Mouse (Mus musculus): ENCODE measurements around the gene Pofut2. TPM values are rescaled to one million over a fixed set of nuclear protein-coding genes. Genes with fewer than 3 reads are reported as not detected.

The Pofut2 gene
- total and polyA plus RNA-seq, 3 experiments: 20.3 to 24.5 TPM; not detected in 1

DNA sequence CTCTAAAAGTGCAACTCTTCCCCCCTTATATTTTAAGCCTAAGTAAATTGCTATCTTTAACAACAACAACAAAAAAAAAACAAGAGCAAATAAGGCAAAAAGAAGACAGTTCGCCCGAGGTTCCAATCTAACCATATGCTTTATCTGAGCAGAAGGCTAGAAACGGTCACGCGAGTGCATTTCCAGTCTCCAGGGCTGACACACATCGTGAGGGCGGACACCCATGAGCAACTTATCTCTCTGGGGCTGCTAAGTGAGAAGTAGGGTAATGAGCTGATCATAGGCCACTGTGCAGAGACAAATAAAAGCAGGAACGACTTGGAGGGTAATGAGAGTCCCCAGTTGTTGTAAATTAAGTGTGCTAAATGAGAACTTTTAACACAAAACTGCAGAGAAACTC, 39.6 kb downstream of the Pofut2 start:
- H3K4me1 ChIP-seq (ENCODE audit: control insufficient read depth in 1 of 2, insufficient read depth in 2 of 2, low read length in 2 of 2): peaks cover 13 to 29% of the 10 kb centered on the region in 2 experiments
- H3K9ac ChIP-seq (ENCODE audit: control insufficient read depth, low read depth, low read length, poor library complexity, severe bottlenecking): peak overlapping the region; percentile 13; the same call in 1 of the 2 replicates
- H3K4me3 ChIP-seq (ENCODE audit: control insufficient read depth in 1 of 2, insufficient read depth in 1 of 2, low read depth in 2 of 2, low read length in 2 of 2): no peak overlapping the region
- DNase-seq (ENCODE audit: low read depth, low spot score): peak; percentile 82
- H3K79me2 ChIP-seq (ENCODE audit: control insufficient read depth, insufficient read depth, low read length, poor library complexity): no peaks in the 10 kb centered on the region
- H3K9me3 ChIP-seq (replicated peaks; ENCODE audit: insufficient read depth, low read length): no peaks in the 10 kb centered on the region
- TF ChIP-seq MXI1 (IDR thresholded peaks at IDR 0.05; ENCODE audit: low read depth, low read length) (peak; percentile 79), SIN3A (IDR thresholded peaks at IDR 0.05; ENCODE audit: low read length) (peak; percentile 61), SMC3 (IDR thresholded peaks at IDR 0.05; ENCODE audit: low read depth, low read length) (no peak), GATA1 (IDR thresholded peaks at IDR 0.05; ENCODE audit: low read depth, low read length) (peak; percentile 58), HCFC1 (IDR thresholded peaks at IDR 0.05; ENCODE audit: low read depth, low read length) (no peak), CHD2 (IDR thresholded peaks at IDR 0.05; ENCODE audit: low read length) (no peak), BHLHE40 (IDR thresholded peaks at IDR 0.05; ENCODE audit: borderline replicate concordance, low read depth, low read length) (peak; percentile 97), NELFE (IDR thresholded peaks at IDR 0.05; ENCODE audit: low read depth, low read length) (no peak), EP300 (IDR thresholded peaks at IDR 0.05; ENCODE audit: low read depth in 1 of 2, low read length in 2 of 2) (peak in 1 of 2 experiments; percentile 69; a peak in 2 of 4 replicates), ETS1 (IDR thresholded peaks at IDR 0.05; ENCODE audit: low read depth, low read length) (peak; percentile 64), TBP (IDR thresholded peaks at IDR 0.05; ENCODE audit: low read depth, low read length) (peak; percentile 78), UBTF (IDR thresholded peaks at IDR 0.05; ENCODE audit: borderline replicate concordance, insufficient read depth, low read depth, low read length) (no peak), ELF1 (IDR thresholded peaks at IDR 0.05; ENCODE audit: low read depth, low read length) (no peak), MEF2A (IDR thresholded peaks at IDR 0.05; ENCODE audit: extremely low read depth, insufficient replicate concordance, low read depth, low read length, poor library complexity, severe bottlenecking) (no peak)
- H3K36me3 ChIP-seq (ENCODE audit: control insufficient read depth in 1 of 2, insufficient read depth in 2 of 2, low read length in 2 of 2): peaks cover 0 to 21% of the 10 kb centered on the region in 2 experiments; a peak in 2 of 4 replicates
- H3K27ac ChIP-seq (ENCODE audit: control insufficient read depth, low read depth, low read length): peak overlapping the region; percentile 13; the same call in 1 of the 2 replicates
- H3K27me3 ChIP-seq (ENCODE audit: control insufficient read depth in 1 of 2, insufficient read depth in 2 of 2, low read length in 2 of 2): peaks cover 0 to 2% of the 10 kb centered on the region in 2 experiments; a peak in 1 of 4 replicates

- no peak for TF ChIP-seq USF2 (IDR thresholded peaks at IDR 0.05; ENCODE audit: borderline replicate concordance in 1 of 2, insufficient read depth in 1 of 2, low read depth in 1 of 2, low read length in 2 of 2)
- TF ChIP-seq HCFC1 (IDR thresholded peaks at IDR 0.05; ENCODE audit: low read depth, low read length): no peak
- no peak for TF ChIP-seq SMC3 (IDR thresholded peaks at IDR 0.05; ENCODE audit: low read depth, low read length)
- no peak for TF ChIP-seq MAZ (IDR thresholded peaks at IDR 0.05; ENCODE audit: low read depth, low read length)
- TF ChIP-seq ZKSCAN1 (IDR thresholded peaks at IDR 0.05; ENCODE audit: low read depth, low read length): no peak
- no peak for TF ChIP-seq UBTF (IDR thresholded peaks at IDR 0.05; ENCODE audit: borderline replicate concordance, insufficient read depth, low read depth, low read length)
- no peak for TF ChIP-seq MAX (IDR thresholded peaks at IDR 0.05; ENCODE audit: low read length)
- TF ChIP-seq GABPA (IDR thresholded peaks at IDR 0.05; ENCODE audit: low read depth, low read length): no peak
- TF ChIP-seq CTCF (IDR thresholded peaks at IDR 0.05 in 2 of 3, conservative IDR thresholded peaks at IDR 0.05 in 1 of 3; ENCODE audit: control insufficient read depth in 1 of 3, insufficient read depth in 1 of 3, low read depth in 2 of 3, low read length in 3 of 3, poor library complexity in 1 of 3, severe bottlenecking in 1 of 3): no peak
- no peak for TF ChIP-seq ZMIZ1 (IDR thresholded peaks at IDR 0.05; ENCODE audit: low read depth, low read length)
- TF ChIP-seq MYC (IDR thresholded peaks at IDR 0.05; ENCODE audit: low read depth, low read length): no peak
- no peak for TF ChIP-seq CHD1 (IDR thresholded peaks at IDR 0.05; ENCODE audit: low read depth, low read length)
- TF ChIP-seq ETS1 (IDR thresholded peaks at IDR 0.05; ENCODE audit: low read depth, low read length): no peak
- Histone ChIP-seq H3K36me3 (ENCODE audit: control insufficient read depth in 1 of 2, insufficient read depth in 2 of 2, low read length in 2 of 2) (peaks cover 0 to 21% of the 10 kb centered on the region in 2 experiments; a peak in 2 of 4 replicates), H3K4me1 (ENCODE audit: control insufficient read depth in 1 of 2, insufficient read depth in 2 of 2, low read length in 2 of 2) (peaks cover 13 to 29% of the 10 kb centered on the region in 2 experiments), H3K9ac (ENCODE audit: control insufficient read depth, low read depth, low read length, poor library complexity, severe bottlenecking) (no peak overlapping the region; the same call in 1 of the 2 replicates), H3K4me3 (ENCODE audit: control insufficient read depth in 1 of 2, insufficient read depth in 1 of 2, low read depth in 2 of 2, low read length in 2 of 2) (no peak overlapping the region), H3K9me3 (replicated peaks; ENCODE audit: insufficient read depth, low read length) (no peaks in the 10 kb centered on the region), H3K27me3 (ENCODE audit: control insufficient read depth in 1 of 2, insufficient read depth in 2 of 2, low read length in 2 of 2) (peaks cover 0 to 2% of the 10 kb centered on the region in 2 experiments; a peak in 1 of 4 replicates), H3K79me2 (ENCODE audit: control insufficient read depth, insufficient read depth, low read length, poor library complexity) (no peaks in the 10 kb centered on the region), H3K27ac (ENCODE audit: control insufficient read depth, low read depth, low read length) (no peak overlapping the region)
- DNase-seq (ENCODE audit: low read depth, low spot score): peak; percentile 17
These were observed 40.2 kb downstream of the Pofut2 start for GRCm38 (mm10) chr10:77299194-77299593.
